Comparison of ENCODE assay signal across 9 mouse cellular contexts in genomic region chr8:119447781-119448170, GRCm38 (mm10). TPM values are rescaled to one million over a fixed set of nuclear protein-coding genes. Genes with fewer than 3 reads are reported as not detected.
DNase-seq lines count a peak whose midpoint lies in the region; ATAC-seq and TF ChIP-seq lines count a peak whose summit lies in the region.
"Had no signal": no experiment of that assay in that cellular context is flagged by ENCODE, and none has a peak within 500 bp of the region (broad histone marks: within the 10 kb centered on the region; RNA-seq: fewer than 3 reads in every experiment).

No protein-coding gene starts in this region.

- peak; percentile 32 for DNase-seq in embryo, embryonic 10.5 days (ENCODE audit: low spot score)
- no peak for DNase-seq in embryo, embryonic 11 days
- DNase-seq in forebrain, postnatal 0 days, result no peak
- no peak for DNase-seq in cerebellum, adult 9-11 months
- no peak for DNase-seq in ovary, postnatal 14 days (ENCODE audit: low spot score)
- DNase-seq: liver, embryonic 13.5 days had no signal

- H3K27ac ChIP-seq in forebrain, postnatal 0 days (ENCODE audit: low read depth, low read length), result no peak overlapping the region
- no peak overlapping the region for H3K27ac ChIP-seq in limb, embryonic 15.5 days
- H3K27ac ChIP-seq: liver, embryonic 13.5 days had no signal

- H3K4me3 ChIP-seq in E14TG2a.4 (replicated peaks; ENCODE audit: low read length), result peak overlapping the region; percentile 83
- peak overlapping the region; percentile 68 for H3K4me3 ChIP-seq in forebrain, postnatal 0 days (ENCODE audit: low read depth, low read length)
- H3K4me3 ChIP-seq in limb, embryonic 15.5 days, result peak overlapping the region; percentile 64

- H3K9me3 ChIP-seq in E14TG2a.4 (ENCODE audit: low read length), result no peaks in the 10 kb centered on the region
- no peaks in the 10 kb centered on the region for H3K9me3 ChIP-seq in forebrain, postnatal 0 days (ENCODE audit: low read length)
- no peaks in the 10 kb centered on the region for H3K9me3 ChIP-seq in limb, embryonic 15.5 days
- H3K9me3 ChIP-seq: liver, embryonic 13.5 days had no signal

- WGBS in forebrain, postnatal 0 days, result 2% methylated on average over 17 of the region's 17 CpGs
- 3% methylated on average over 17 of the region's 17 CpGs for WGBS in limb, embryonic 15.5 days

- peak; percentile 15; the same call in 1 of the 2 replicates for ATAC-seq in forebrain, postnatal 0 days
- ATAC-seq in limb, embryonic 15.5 days (ENCODE audit: insufficient number of reproducible peaks, low FRiP score, low TSS enrichment, low read depth), result no peak
- ATAC-seq in cerebellum, adult (ENCODE audit: insufficient number of reproducible peaks, low FRiP score, low TSS enrichment), result no peak

- H3K9ac ChIP-seq in forebrain, postnatal 0 days, result peak overlapping the region; percentile 70
- no peak overlapping the region for H3K9ac ChIP-seq in limb, embryonic 15.5 days
- H3K9ac ChIP-seq: liver, embryonic 13.5 days had no signal

- peak overlapping the region; percentile 91 for H3K4me2 ChIP-seq in forebrain, postnatal 0 days (ENCODE audit: low read depth)
- peak overlapping the region; percentile 97 for H3K4me2 ChIP-seq in limb, embryonic 15.5 days

- peaks cover 70% of the 10 kb centered on the region for H3K27me3 ChIP-seq in E14TG2a.4 (ENCODE audit: insufficient read depth, low read length)
- H3K27me3 ChIP-seq in forebrain, postnatal 0 days (ENCODE audit: insufficient read depth, low read length), result no peaks in the 10 kb centered on the region
- H3K27me3 ChIP-seq in limb, embryonic 15.5 days, result peaks cover 46% of the 10 kb centered on the region

- peaks cover 38% of the 10 kb centered on the region for H3K4me1 ChIP-seq in E14TG2a.4 (replicated peaks; ENCODE audit: low read depth, low read length)
- H3K4me1 ChIP-seq in forebrain, postnatal 0 days (ENCODE audit: insufficient read depth), result no peaks in the 10 kb centered on the region
- peaks cover 14% of the 10 kb centered on the region for H3K4me1 ChIP-seq in limb, embryonic 15.5 days

- no peak for TF ChIP-seq CTCF in E14TG2a.4 (conservative IDR thresholded peaks at IDR 0.05; ENCODE audit: low read length)
- no peak for TF ChIP-seq CTCF in forebrain, postnatal 0 days (IDR thresholded peaks at IDR 0.05; ENCODE audit: low read depth)

- no peaks in the 10 kb centered on the region for H3K36me3 ChIP-seq in E14TG2a.4 (ENCODE audit: insufficient read depth, low read length)
- no peaks in the 10 kb centered on the region for H3K36me3 ChIP-seq in forebrain, postnatal 0 days (ENCODE audit: insufficient read depth)
- no peaks in the 10 kb centered on the region for H3K36me3 ChIP-seq in limb, embryonic 15.5 days

RNA-seq across cellular contexts. Expression of gene Necab2, which starts 1.3 kb away (rescaled TPM):
- 41.1 and 58.5 TPM in 2 replicates for total RNA-seq in forebrain, postnatal 0 days (2014; rRNA removed)
- polyA plus RNA-seq in forebrain, postnatal 0 days (2015; fragmentation: Nextera tagmentation; extraction: Ambion mirVana), result 35.0 and 56.1 TPM in 2 replicates
- 0.96 and 1.1 TPM in 2 replicates for polyA plus RNA-seq in limb, embryonic 15.5 days (2015; fragmentation: Nextera tagmentation; extraction: Ambion mirVana)

RNA-seq across cellular contexts. Expression of gene Osgin1, which starts 13.9 kb away (rescaled TPM):
- not detected in 2 replicates for total RNA-seq in forebrain, postnatal 0 days (2014; rRNA removed)
- polyA plus RNA-seq in forebrain, postnatal 0 days (2015; fragmentation: Nextera tagmentation; extraction: Ambion mirVana), result 0.12 and 0.19 TPM in 2 replicates
- polyA plus RNA-seq in limb, embryonic 15.5 days (2015; fragmentation: Nextera tagmentation; extraction: Ambion mirVana), result 2.4 and 3.3 TPM in 2 replicates

RNA-seq across cellular contexts. Expression of gene Mlycd, which starts 53.1 kb away (rescaled TPM):
- total RNA-seq in forebrain, postnatal 0 days (2014; rRNA removed), result 27.6 and 27.9 TPM in 2 replicates
- 20.3 and 21.3 TPM in 2 replicates for polyA plus RNA-seq in forebrain, postnatal 0 days (2015; fragmentation: Nextera tagmentation; extraction: Ambion mirVana)
- 11.9 and 12.9 TPM in 2 replicates for polyA plus RNA-seq in limb, embryonic 15.5 days (2015; fragmentation: Nextera tagmentation; extraction: Ambion mirVana)

RNA-seq across cellular contexts. Expression of gene Slc38a8, which starts 53.7 kb away (rescaled TPM):
- not detected in 2 replicates for total RNA-seq in forebrain, postnatal 0 days (2014; rRNA removed)
- polyA plus RNA-seq in forebrain, postnatal 0 days (2015; fragmentation: Nextera tagmentation; extraction: Ambion mirVana), result 0.12 TPM in 1 of 2 replicates, not detected in the other
- polyA plus RNA-seq in limb, embryonic 15.5 days (2015; fragmentation: Nextera tagmentation; extraction: Ambion mirVana), result 0.14 TPM in 1 of 2 replicates, not detected in the other
- polyA plus RNA-seq: liver, embryonic 13.5 days had no signal

Comparison
In these comparisons a context has a peak if more than half of its experiments do, and no peak if none do; other contexts are left out.
1. RNA of gene Necab2, which starts 1.3 kb away (polyA plus RNA-seq): 35.0 to 56.1 TPM in forebrain, postnatal 0 days; 0.96 to 1.1 TPM in limb, embryonic 15.5 days; every median in the first group is over 10 times any median in the second.
2. Peak in every context shown above with its lines, with median percentiles within 50 percentile points of each other: H3K4me3 ChIP-seq.